Mouse (Mus musculus) heart, adult 8-10 months (tissue): Measurements from ENCODE around the gene Insl6. TPM values are rescaled to one million over a fixed set of nuclear protein-coding genes. Genes with fewer than 3 reads are reported as not detected.

Experiments used
- DNase-seq: peaks from one replicate; pipeline ENCODE4 v3.0.0; 2022; ENCODE audit warnings: low spot score
- total RNA-seq, 4 experiments: library from RNA; stranded (reverse); gene quantifications; 2 replicates each; pipeline ENCODE4 v1.2.4; 2022

The Insl6 gene
- under 1 TPM in 1 of 4 experiments, not detected in 3; 0.63 TPM for total RNA-seq

GRCm38 (mm10) chr19:29325053-29325851, at the start of gene Insl6:
TSS of gene Insl6 (minus strand) at chr19:29325356.
- DNase-seq, result peak; percentile 14

- no peak for DNase-seq
Observed at GRCm38 (mm10) chr19:29374947-29375346, 49.8 kb upstream of the Insl6 start.

- DNase-seq, result no peak
Observed at GRCm38 (mm10) chr19:29373438-29373837, 48.3 kb upstream of the Insl6 start.

GRCm38 (mm10) chr19:29372621-29373020, 47.5 kb upstream of the Insl6 start:
- DNase-seq, result no peak

GRCm38 (mm10) chr19:29372138-29372537, 47.0 kb upstream of the Insl6 start:
- DNase-seq, result peak; percentile 42

GRCm38 (mm10) chr19:29371284-29372081, 46.3 kb upstream of the Insl6 start:
- peak; percentile 26 for DNase-seq

GRCm38 (mm10) chr19:29370545-29371283, 45.6 kb upstream of the Insl6 start:
- no peak for DNase-seq

GRCm38 (mm10) chr19:29370112-29370511, 45.0 kb upstream of the Insl6 start:
- DNase-seq, result no peak

GRCm38 (mm10) chr19:29368671-29369309, 43.6 kb upstream of the Insl6 start:
- DNase-seq, result no peak

GRCm38 (mm10) chr19:29368041-29368440, 42.9 kb upstream of the Insl6 start:
- no peak for DNase-seq

- DNase-seq, result peak; percentile 84
Observed at GRCm38 (mm10) chr19:29366969-29367622, 41.9 kb upstream of the Insl6 start, which contains the start of the genes Plgrkt and Cd274. TSS of gene Plgrkt (minus strand) at chr19:29367390. TSS of gene Cd274 (plus strand) at chr19:29367455.

- DNase-seq, result no peak
Observed at GRCm38 (mm10) chr19:29366226-29366968, 41.2 kb upstream of the Insl6 start.

- DNase-seq, result no peak
Observed at GRCm38 (mm10) chr19:29365105-29365504, 39.9 kb upstream of the Insl6 start.

GRCm38 (mm10) chr19:29364076-29364475, 38.9 kb upstream of the Insl6 start:
- no peak for DNase-seq

GRCm38 (mm10) chr19:29363557-29363956, 38.4 kb upstream of the Insl6 start:
- DNase-seq, result no peak

GRCm38 (mm10) chr19:29362173-29362930, 37.2 kb upstream of the Insl6 start:
- DNase-seq, result no peak

- DNase-seq, result peak; percentile 92
Observed at GRCm38 (mm10) chr19:29361468-29362130, 36.4 kb upstream of the Insl6 start.

GRCm38 (mm10) chr19:29360251-29360650, 35.1 kb upstream of the Insl6 start:
- no peak for DNase-seq

- no peak for DNase-seq
Observed at GRCm38 (mm10) chr19:29356281-29356680, 31.1 kb upstream of the Insl6 start.
